Mouse (Mus musculus) midbrain, postnatal 0 days (tissue): ENCODE results near the gene Sema3f. TPM values are rescaled to one million over a fixed set of nuclear protein-coding genes. Genes with fewer than 3 reads are reported as not detected.
A peak's percentile ranks its signal among the peaks of the same experiment; 100 is the strongest.

Experiments
- ATAC-seq: fragments of 200-750 bp; cut with Nextera tagmentation; 2 replicates; pipeline ENCODE4 v1.8.0; 2017; ENCODE audit warnings: moderate number of reproducible peaks, mild to moderate bottlenecking, moderate TSS enrichment, moderate library complexity; ENCODE audit not compliant: low FRiP score
- DNase-seq: peaks from one replicate; pipeline ENCODE4 v3.0.0-alpha.2; 2015; ENCODE audit warnings: low spot score
- H3K27ac ChIP-seq: fragments of 300-500 bp; sonication (generic); 2 replicates; pipeline ENCODE4 v1.5.1; 2014; ENCODE audit warnings: low read depth, mild to moderate bottlenecking, low read length, mixed read lengths
- H3K27me3 ChIP-seq: fragments of 300-500 bp; sonication (generic); 2 replicates; pipeline ENCODE4 v1.6.1; 2014; ENCODE audit warnings: low read length, control low read depth, mixed read lengths; ENCODE audit not compliant: insufficient read depth
- H3K36me3 ChIP-seq: fragments of 300-500 bp; sonication (generic); 2 replicates; pipeline ENCODE4 v1.6.1; 2014; ENCODE audit warnings: low read length, control low read depth, mixed read lengths; ENCODE audit not compliant: insufficient read depth
- H3K4me1 ChIP-seq: fragments of 300-500 bp; sonication (generic); 2 replicates; pipeline ENCODE4 v1.6.1; 2014; ENCODE audit warnings: mild to moderate bottlenecking, control low read depth, antibody characterized with exemption, low read length, mixed read lengths; ENCODE audit not compliant: insufficient read depth
- H3K4me2 ChIP-seq: fragments of 300-500 bp; sonication (generic); 2 replicates; pipeline ENCODE4 v1.6.1; 2014; ENCODE audit warnings: low read depth, mild to moderate bottlenecking, low read length, mixed read lengths; ENCODE audit not compliant: poor library complexity, severe bottlenecking
- H3K4me3 ChIP-seq: fragments of 300-500 bp; sonication (generic); 2 replicates; pipeline ENCODE4 v1.5.1; 2014; ENCODE audit warnings: low read depth, mild to moderate bottlenecking, low read length, moderate library complexity
- H3K9ac ChIP-seq: fragments of 300-500 bp; sonication (generic); replicated peaks from 2 replicates; pipeline ENCODE4 v1.6.1; 2014; ENCODE audit warnings: mild to moderate bottlenecking, low read length, moderate library complexity, mixed read lengths; ENCODE audit not compliant: poor library complexity, severe bottlenecking
- H3K9me3 ChIP-seq: fragments of 300-500 bp; sonication (generic); 2 replicates; pipeline ENCODE4 v1.6.1; 2016; ENCODE audit warnings: low read length, control low read depth
- CTCF ChIP-seq: IDR thresholded peaks from 2 replicates; pipeline ENCODE4 v1.5.1; 2016; ENCODE audit warnings: antibody characterized with exemption, mild to moderate bottlenecking
- WGBS: fragments of 180-500 bp; shearing (Covaris S2); extraction: QIAGEN DNeasy Blood & Tissue Kit; methylation state at CpG from one replicate; pipeline ENCODE4 v1.1.7; 2014; 5-methylcytosine and 5-hydroxymethylcytosine counted together
- polyA plus RNA-seq: library from polyadenylated mRNA; unstranded; fragments of >200 nt; fragmentation: Nextera tagmentation; extraction: Ambion mirVana; gene quantifications from 2 replicates; pipeline ENCODE4 v1.2.1, GENCODE M21; 2015
- total RNA-seq: library from RNA; depleted of rRNA; stranded (reverse); fragments of >200 nt; gene quantifications from 2 replicates; pipeline ENCODE4 v1.2.3, GENCODE M21; 2014

The Sema3f gene
- total and polyA plus RNA-seq, 2 experiments from 2014 or later = 13.5 to 115 TPM

- H3K9me3 ChIP-seq = no peaks in the 10 kb centered on the region
- no peaks in the 10 kb centered on the region for H3K27me3 ChIP-seq
- peaks cover 26% of the 10 kb centered on the region for H3K4me1 ChIP-seq
- H3K36me3 ChIP-seq = peaks cover 20% of the 10 kb centered on the region
- no peak overlapping the region for H3K9ac ChIP-seq
- no peak for DNase-seq
- 26% methylated on average over 9 of the region's 9 CpGs for WGBS
- H3K4me3 ChIP-seq = no peak overlapping the region
- TF ChIP-seq CTCF = no peak
- ATAC-seq = no peak
- H3K4me2 ChIP-seq = no peak overlapping the region
- no peak overlapping the region for H3K27ac ChIP-seq
These were observed 13.2 kb downstream of the Sema3f start for GRCm38 (mm10) chr9:107696845-107697610.

- Histone ChIP-seq H3K9ac (no peak overlapping the region), H3K4me2 (no peak overlapping the region)
- no peak for TF ChIP-seq CTCF
These were observed 14.2 kb downstream of the Sema3f start for GRCm38 (mm10) chr9:107696106-107696479.

GRCm38 (mm10) chr9:107695441-107696105 lies 14.7 kb downstream of the Sema3f start:
- peaks cover 34% of the 10 kb centered on the region for H3K36me3 ChIP-seq
- DNase-seq (no peak), ATAC-seq (no peak)
- no peak overlapping the region for H3K4me3 ChIP-seq
- no peaks in the 10 kb centered on the region for H3K27me3 ChIP-seq
- no peak overlapping the region for H3K9ac ChIP-seq
- no peak overlapping the region for H3K27ac ChIP-seq
- H3K4me2 ChIP-seq = no peak overlapping the region
- 81% methylated on average over 12 of the region's 12 CpGs for WGBS
- peaks cover 17% of the 10 kb centered on the region for H3K4me1 ChIP-seq
- H3K9me3 ChIP-seq = no peaks in the 10 kb centered on the region
- TF ChIP-seq CTCF = no peak

More at GRCm38 (mm10) chr9:107696106-107696479, 14.2 kb downstream of the Sema3f start:
- WGBS = 30% methylated on average over 6 of the region's 6 CpGs
- DNase-seq = no peak
- no peak for ATAC-seq
- H3K36me3 ChIP-seq = peaks cover 30% of the 10 kb centered on the region
- no peak overlapping the region for H3K4me3 ChIP-seq
- no peaks in the 10 kb centered on the region for H3K9me3 ChIP-seq
- peaks cover 21% of the 10 kb centered on the region for H3K4me1 ChIP-seq
- no peak overlapping the region for H3K27ac ChIP-seq
- H3K27me3 ChIP-seq = no peaks in the 10 kb centered on the region

- no peak overlapping the region for H3K4me2 ChIP-seq
- no peak for TF ChIP-seq CTCF
- H3K9me3 ChIP-seq = no peaks in the 10 kb centered on the region
- no peak for ATAC-seq
- H3K4me1 ChIP-seq = peaks cover 14% of the 10 kb centered on the region
- H3K9ac ChIP-seq = no peak overlapping the region
- H3K27me3 ChIP-seq = no peaks in the 10 kb centered on the region
- H3K4me3 ChIP-seq = no peak overlapping the region
- no peak overlapping the region for H3K27ac ChIP-seq
- no peak for DNase-seq
- peaks cover 34% of the 10 kb centered on the region for H3K36me3 ChIP-seq
- 65% methylated on average over 7 of the region's 7 CpGs for WGBS
These were observed 15.6 kb downstream of the Sema3f start for GRCm38 (mm10) chr9:107694627-107695026.

GRCm38 (mm10) chr9:107693433-107693987 lies 16.8 kb downstream of the Sema3f start:
- DNase-seq = no peak
- peaks cover 41% of the 10 kb centered on the region for H3K36me3 ChIP-seq
- TF ChIP-seq CTCF = peak; percentile 52

GRCm38 (mm10) chr9:107692785-107693184 lies 17.5 kb downstream of the Sema3f start:
- no peaks in the 10 kb centered on the region for H3K27me3 ChIP-seq
- H3K36me3 ChIP-seq = peaks cover 46% of the 10 kb centered on the region
- H3K9ac ChIP-seq = no peak overlapping the region
- peaks cover 2% of the 10 kb centered on the region; the same call in 1 of the 2 replicates for H3K4me1 ChIP-seq
- no peak overlapping the region for H3K4me3 ChIP-seq
- WGBS = 67% methylated on average over 5 of the region's 5 CpGs
- ATAC-seq = no peak
- no peak for TF ChIP-seq CTCF
- no peak overlapping the region for H3K4me2 ChIP-seq
- DNase-seq = no peak
- H3K9me3 ChIP-seq = no peaks in the 10 kb centered on the region
- no peak overlapping the region for H3K27ac ChIP-seq

More at GRCm38 (mm10) chr9:107693433-107693987, 16.8 kb downstream of the Sema3f start:
- no peaks in the 10 kb centered on the region for H3K27me3 ChIP-seq
- no peak overlapping the region for H3K27ac ChIP-seq
- H3K4me1 ChIP-seq = peaks cover 8% of the 10 kb centered on the region; the same call in 1 of the 2 replicates
- no peak for ATAC-seq
- WGBS = 54% methylated on average over 4 of the region's 4 CpGs
- no peak overlapping the region for H3K9ac ChIP-seq
- H3K4me2 ChIP-seq = no peak overlapping the region
- H3K9me3 ChIP-seq = no peaks in the 10 kb centered on the region
- no peak overlapping the region for H3K4me3 ChIP-seq
